Mouse (Mus musculus) brain, adult 2 months (tissue): ENCODE data around the gene Rcbtb1.
"Not testable (repeated sequence)": the region's sequence is repeated elsewhere in the genome, so short reads cannot be mapped to it uniquely, and the experiment has no call there.

Experiments used
- DNase-seq: peaks from one replicate; pipeline ENCODE4 v3.0.0; 2011; ENCODE audit warnings: low read depth, low spot score

Rcbtb1 gene

GRCm38 (mm10) chr14:59274961-59275360 is 74.0 kb downstream of the Rcbtb1 start:
- DNase-seq, result not testable (repeated sequence)
